Mouse (Mus musculus): ENCODE data around the gene Rabgap1l.

- TF ChIP-seq CTCF (IDR thresholded peaks at IDR 0.05; ENCODE audit: low read depth, low read length) (no peak), POLR2A (IDR thresholded peaks at IDR 0.05; ENCODE audit: borderline replicate concordance, low read depth, low read length) (no peak)
Measured at GRCm38 (mm10) chr1:160399428-160399827, 393.6 kb downstream of the Rabgap1l start.
